Mouse (Mus musculus): ENCODE measurements at regions not wholly inside any gene's neighbourhood (a gene's known extent, or its start where the extent isn't known, plus 50 kb on each side); places are given as distances from the start of the nearest gene placed in this dataset.

DNA sequence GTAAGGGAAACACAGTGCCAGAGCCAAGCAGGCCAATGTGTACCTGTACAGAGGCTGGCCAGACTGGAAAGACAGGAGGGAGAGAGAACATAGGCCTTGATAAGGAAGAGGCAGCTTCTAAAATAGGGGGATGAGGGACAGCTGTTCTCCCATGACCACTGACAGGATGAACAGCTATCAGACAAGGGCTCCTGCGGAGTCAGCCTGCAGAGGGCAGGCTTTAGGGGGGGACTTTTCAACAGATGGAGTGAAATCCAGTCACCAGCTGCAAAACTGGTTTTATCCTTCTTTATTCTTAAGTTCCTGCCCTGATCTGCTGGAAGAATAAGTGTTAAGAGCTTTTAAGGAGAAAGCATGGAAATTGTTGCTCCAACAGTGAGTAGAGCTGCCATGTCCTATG, 665.6 kb downstream of the Bcl11a start:
- no peak for TF ChIP-seq POLR2A (IDR thresholded peaks at IDR 0.05; ENCODE audit: low read depth, low read length)
- no peak for TF ChIP-seq CTCF (IDR thresholded peaks at IDR 0.05; ENCODE audit: borderline replicate concordance, insufficient read depth, low read length)

Data from embryonic fibroblast, embryonic 13.5 days (primary cell).